Mouse (Mus musculus) midbrain, postnatal 0 days (tissue): ENCODE results near the gene Evpl. TPM values are rescaled to one million over a fixed set of nuclear protein-coding genes. Genes with fewer than 3 reads are reported as not detected.

ENCODE experiments used
- ATAC-seq: fragments of 200-750 bp; cut with Nextera tagmentation; 2 replicates; pipeline ENCODE4 v1.8.0; 2017; ENCODE audit warnings: moderate number of reproducible peaks, mild to moderate bottlenecking, moderate TSS enrichment, moderate library complexity; ENCODE audit not compliant: low FRiP score
- DNase-seq: peaks from one replicate; pipeline ENCODE4 v3.0.0-alpha.2; 2015; ENCODE audit warnings: low spot score
- H3K27ac ChIP-seq: fragments of 300-500 bp; sonication (generic); 2 replicates; pipeline ENCODE4 v1.5.1; 2014; ENCODE audit warnings: low read depth, mild to moderate bottlenecking, low read length, mixed read lengths
- H3K27me3 ChIP-seq: fragments of 300-500 bp; sonication (generic); 2 replicates; pipeline ENCODE4 v1.6.1; 2014; ENCODE audit warnings: low read length, control low read depth, mixed read lengths; ENCODE audit not compliant: insufficient read depth
- H3K36me3 ChIP-seq: fragments of 300-500 bp; sonication (generic); 2 replicates; pipeline ENCODE4 v1.6.1; 2014; ENCODE audit warnings: low read length, control low read depth, mixed read lengths; ENCODE audit not compliant: insufficient read depth
- H3K4me1 ChIP-seq: fragments of 300-500 bp; sonication (generic); 2 replicates; pipeline ENCODE4 v1.6.1; 2014; ENCODE audit warnings: mild to moderate bottlenecking, control low read depth, antibody characterized with exemption, low read length, mixed read lengths; ENCODE audit not compliant: insufficient read depth
- H3K4me2 ChIP-seq: fragments of 300-500 bp; sonication (generic); 2 replicates; pipeline ENCODE4 v1.6.1; 2014; ENCODE audit warnings: low read depth, mild to moderate bottlenecking, low read length, mixed read lengths; ENCODE audit not compliant: poor library complexity, severe bottlenecking
- H3K4me3 ChIP-seq: fragments of 300-500 bp; sonication (generic); 2 replicates; pipeline ENCODE4 v1.5.1; 2014; ENCODE audit warnings: low read depth, mild to moderate bottlenecking, low read length, moderate library complexity
- H3K9ac ChIP-seq: fragments of 300-500 bp; sonication (generic); replicated peaks from 2 replicates; pipeline ENCODE4 v1.6.1; 2014; ENCODE audit warnings: mild to moderate bottlenecking, low read length, moderate library complexity, mixed read lengths; ENCODE audit not compliant: poor library complexity, severe bottlenecking
- H3K9me3 ChIP-seq: fragments of 300-500 bp; sonication (generic); 2 replicates; pipeline ENCODE4 v1.6.1; 2016; ENCODE audit warnings: low read length, control low read depth
- CTCF ChIP-seq: IDR thresholded peaks from 2 replicates; pipeline ENCODE4 v1.5.1; 2016; ENCODE audit warnings: antibody characterized with exemption, mild to moderate bottlenecking
- WGBS: fragments of 180-500 bp; shearing (Covaris S2); extraction: QIAGEN DNeasy Blood & Tissue Kit; methylation state at CpG from one replicate; pipeline ENCODE4 v1.1.7; 2014; 5-methylcytosine and 5-hydroxymethylcytosine counted together
- polyA plus RNA-seq: library from polyadenylated mRNA; unstranded; fragments of >200 nt; fragmentation: Nextera tagmentation; extraction: Ambion mirVana; gene quantifications from 2 replicates; pipeline ENCODE4 v1.2.1, GENCODE M21; 2015
- total RNA-seq: library from RNA; depleted of rRNA; stranded (reverse); fragments of >200 nt; gene quantifications from 2 replicates; pipeline ENCODE4 v1.2.3, GENCODE M21; 2014

Gene Evpl
- total and polyA plus RNA-seq, 2 experiments from 2014 or later, result 1.9 to 4.9 TPM

DNA sequence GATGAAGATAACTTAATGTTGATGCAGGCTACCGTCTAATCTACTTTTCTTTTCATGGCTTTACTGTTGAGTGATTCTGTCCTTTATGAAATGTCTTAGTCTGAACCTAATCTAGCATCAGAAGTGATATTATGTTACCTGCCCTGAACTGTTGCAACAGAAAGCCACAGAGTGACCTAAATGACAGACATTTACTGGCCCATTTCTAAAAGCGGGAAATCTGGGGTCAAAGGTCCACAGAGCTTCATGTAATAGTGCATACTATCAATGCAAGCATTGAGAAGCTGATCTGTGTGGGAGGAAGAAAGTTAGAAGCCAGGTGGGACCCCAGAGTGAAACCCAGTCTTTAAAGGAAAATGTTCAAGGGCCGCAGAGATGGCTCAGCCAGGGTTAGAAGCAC is 34.7 kb downstream of the Evpl start:
- TF ChIP-seq CTCF, result no peak
- no peak overlapping the region for H3K4me2 ChIP-seq
- ATAC-seq, result no peak
- no peak overlapping the region for H3K27ac ChIP-seq
- H3K36me3 ChIP-seq, result peaks cover 20% of the 10 kb centered on the region
- DNase-seq, result no peak
- no peak overlapping the region for H3K9ac ChIP-seq
- no peak overlapping the region for H3K4me3 ChIP-seq
- no peaks in the 10 kb centered on the region for H3K27me3 ChIP-seq
- 96% methylated on average over 3 of the region's 3 CpGs for WGBS
- no peaks in the 10 kb centered on the region for H3K4me1 ChIP-seq
- H3K9me3 ChIP-seq, result no peaks in the 10 kb centered on the region

DNA sequence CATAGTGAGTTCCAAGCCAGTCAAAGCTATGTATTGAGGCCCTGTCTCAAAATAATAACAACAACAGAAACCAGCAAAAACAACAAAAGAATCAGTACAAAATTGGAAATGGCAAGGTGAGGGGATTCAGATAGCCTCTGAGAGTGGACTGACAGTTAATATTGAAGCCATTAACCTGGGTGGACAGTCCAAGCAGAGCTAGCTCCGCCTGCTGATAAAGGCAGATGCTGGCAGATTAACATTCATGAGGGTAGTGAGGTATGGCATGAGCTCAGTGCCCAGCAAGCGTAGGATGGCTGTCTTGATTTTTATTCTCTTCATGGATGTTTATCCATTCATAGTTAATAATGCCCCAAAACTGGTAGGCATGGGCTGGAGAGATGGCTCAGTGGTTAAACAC is 36.7 kb downstream of the Evpl start:
- no peaks in the 10 kb centered on the region for H3K9me3 ChIP-seq
- no peak overlapping the region for H3K27ac ChIP-seq
- H3K36me3 ChIP-seq, result peaks cover 12% of the 10 kb centered on the region
- 81% methylated on average over 2 of the region's 2 CpGs for WGBS
- no peak for TF ChIP-seq CTCF
- DNase-seq (no peak), ATAC-seq (no peak)
- H3K4me3 ChIP-seq, result no peak overlapping the region
- peaks cover 4% of the 10 kb centered on the region for H3K4me1 ChIP-seq
- no peak overlapping the region for H3K9ac ChIP-seq
- H3K27me3 ChIP-seq, result no peaks in the 10 kb centered on the region
- no peak overlapping the region for H3K4me2 ChIP-seq

DNA sequence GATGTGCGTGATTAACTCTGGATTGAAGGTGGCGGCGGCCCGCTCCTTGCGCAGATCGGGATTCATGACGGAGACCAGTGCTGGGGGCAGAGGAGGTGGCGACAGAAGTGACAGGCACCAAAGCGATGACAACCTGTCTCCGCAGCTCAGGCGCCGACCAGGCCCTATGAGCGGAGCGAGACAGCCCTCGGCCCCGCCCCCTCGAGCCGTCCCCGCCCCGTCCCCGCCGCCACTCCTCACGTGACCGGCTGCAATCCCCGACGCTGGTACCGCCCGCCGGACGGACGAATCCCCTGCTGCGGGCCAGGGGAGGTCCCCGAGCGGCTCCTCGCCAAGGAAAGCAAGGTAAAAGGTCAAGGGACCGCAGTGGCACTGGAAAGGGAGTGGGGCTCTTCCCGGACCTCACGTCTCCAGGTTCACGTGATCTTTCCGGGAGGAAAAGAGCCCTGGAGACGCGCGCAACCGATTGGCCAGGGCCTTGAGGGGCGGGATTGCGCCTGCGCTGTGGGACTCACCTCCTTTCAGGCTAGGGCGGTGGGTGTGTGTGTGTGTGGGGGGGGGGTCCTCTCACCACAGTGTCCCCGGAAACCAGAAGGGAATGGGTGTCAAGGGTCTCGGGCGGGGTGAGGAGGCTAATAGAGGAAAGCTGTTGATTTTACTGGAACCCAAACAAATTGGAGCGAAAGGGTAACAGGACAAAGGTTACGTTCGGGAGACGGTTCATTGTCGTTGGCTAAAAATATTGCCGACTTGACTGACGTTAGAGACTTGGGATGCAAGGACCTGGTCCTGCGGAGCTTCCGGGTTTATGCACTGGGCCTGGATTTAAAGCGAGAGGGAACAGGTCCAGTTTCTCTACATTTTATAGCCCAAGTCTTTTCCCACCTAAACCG is 39.0 kb downstream of the Evpl start, which contains the start of the genes Ten1 and Acox1:
TSS of gene Ten1 (plus strand) at position 217 of the 893 bp plus-strand sequence.
TSS of gene Acox1 (minus strand) at position 407 of the 893 bp plus-strand sequence.
- DNase-seq, result peak; percentile 98
- no peaks in the 10 kb centered on the region for H3K9me3 ChIP-seq
- peak within 1 kb of the TSS; percentile 96 for H3K27ac ChIP-seq
- peaks cover 6% of the 10 kb centered on the region; the same call in 1 of the 2 replicates for H3K36me3 ChIP-seq
- ATAC-seq, result peak; percentile 98
- no peak for TF ChIP-seq CTCF
- H3K4me2 ChIP-seq, result peak within 1 kb of the TSS; percentile 61
- H3K4me1 ChIP-seq, result peaks cover 4% of the 10 kb centered on the region
- H3K27me3 ChIP-seq, result no peaks in the 10 kb centered on the region
- peak within 1 kb of the TSS; percentile 72 for H3K4me3 ChIP-seq
- H3K9ac ChIP-seq, result peak within 1 kb of the TSS; percentile 73
- WGBS, result under 1% methylated on average over 59 of the region's 62 CpGs

DNA sequence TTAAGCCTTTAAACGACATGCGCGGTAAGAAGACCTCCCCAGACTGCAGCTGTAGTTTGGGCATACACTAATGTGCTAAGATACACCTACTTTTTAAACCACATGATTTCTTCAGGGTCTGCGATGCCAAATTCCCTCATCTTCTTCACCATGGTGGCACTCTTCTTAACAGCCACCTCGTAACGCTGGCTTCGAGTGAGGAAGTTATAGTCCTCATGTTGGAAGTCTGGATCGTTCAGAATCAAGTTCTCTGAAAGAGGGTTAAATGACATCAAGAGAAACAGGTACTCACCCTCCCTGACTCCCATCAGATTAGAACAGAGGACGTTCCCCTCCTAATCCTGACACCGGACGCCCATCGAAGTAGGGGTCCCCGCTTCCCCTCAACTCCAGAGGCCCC is 39.7 kb downstream of the Evpl start:
- peaks cover 4% of the 10 kb centered on the region for H3K4me1 ChIP-seq
- DNase-seq (no peak), ATAC-seq (0 out of 2 replicates have a peak, but pooled peaks have one; percentile 2)
- peak overlapping the region; percentile 72 for H3K4me3 ChIP-seq
- H3K27ac ChIP-seq, result peak overlapping the region; percentile 96
- TF ChIP-seq CTCF, result no peak
- H3K9ac ChIP-seq, result peak overlapping the region; percentile 73
- WGBS, result 22% methylated on average over 13 of the region's 13 CpGs
- peaks cover 6% of the 10 kb centered on the region; the same call in 1 of the 2 replicates for H3K36me3 ChIP-seq
- peak overlapping the region; percentile 61 for H3K4me2 ChIP-seq
- no peaks in the 10 kb centered on the region for H3K9me3 ChIP-seq
- no peaks in the 10 kb centered on the region for H3K27me3 ChIP-seq

DNA sequence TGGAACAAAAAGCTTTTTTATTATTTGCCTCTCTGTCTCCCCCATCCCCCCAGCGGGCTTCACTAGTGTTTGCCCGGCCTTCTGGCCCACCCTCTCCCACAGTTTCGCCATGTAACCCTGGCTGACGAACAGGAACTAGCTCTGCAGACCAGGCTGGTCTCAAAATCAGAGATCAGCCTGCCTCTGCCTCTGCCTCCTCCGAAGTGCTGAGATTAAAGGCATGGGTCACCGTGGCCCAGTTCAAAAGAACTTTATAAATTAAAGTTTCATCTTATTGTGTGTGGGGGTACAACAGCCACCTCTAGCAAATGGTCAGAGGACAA is 40.3 kb downstream of the Evpl start:
- DNase-seq (no peak), ATAC-seq (no peak)
- Histone ChIP-seq H3K27ac (no peak overlapping the region), H3K4me2 (peak overlapping the region; percentile 61), H3K4me3 (peak overlapping the region; percentile 72), H3K27me3 (no peaks in the 10 kb centered on the region), H3K9me3 (no peaks in the 10 kb centered on the region), H3K9ac (no peak overlapping the region), H3K4me1 (peaks cover 4% of the 10 kb centered on the region), H3K36me3 (peaks cover 6% of the 10 kb centered on the region; the same call in 1 of the 2 replicates)
- TF ChIP-seq CTCF, result no peak
- WGBS, result 89% methylated on average over 6 of the region's 6 CpGs
